Mouse (Mus musculus) spleen, postnatal 36 days (tissue): ENCODE results near the gene Fam229b.

Experiments used
- DNase-seq, 2 experiments: peaks; one replicate each; pipeline ENCODE4 v3.0.0; 2022; ENCODE audit warnings: low spot score in 2 of 2, mixed read lengths in 1 of 2

Fam229b gene

GRCm38 (mm10) chr10:39137766-39138165 is 4.1 kb upstream of the Fam229b start:
- no peak for DNase-seq

- DNase-seq, result no peak
Observed at GRCm38 (mm10) chr10:39121412-39121811, 12.3 kb downstream of the Fam229b start.

- no peak for DNase-seq
Observed at GRCm38 (mm10) chr10:39109489-39109874, 24.2 kb downstream of the Fam229b start.

- DNase-seq, result no peak
Observed at GRCm38 (mm10) chr10:39108837-39109488, 24.8 kb downstream of the Fam229b start.

- DNase-seq, result no peak
Observed at GRCm38 (mm10) chr10:39106935-39107334, 26.8 kb downstream of the Fam229b start.

- DNase-seq, result no peak
Observed at GRCm38 (mm10) chr10:39106413-39106812, 27.3 kb downstream of the Fam229b start.

GRCm38 (mm10) chr10:39104803-39105449 is 28.8 kb downstream of the Fam229b start:
- no peak for DNase-seq

GRCm38 (mm10) chr10:39098746-39099145 is 35.0 kb downstream of the Fam229b start:
- DNase-seq, result no peak

GRCm38 (mm10) chr10:39096981-39097380 is 36.7 kb downstream of the Fam229b start:
- no peak for DNase-seq

GRCm38 (mm10) chr10:39072048-39072447 is 61.7 kb downstream of the Fam229b start:
- no peak for DNase-seq
